Mouse (Mus musculus) lung, adult 2 months (tissue): ENCODE measurements around the gene Wfdc1.

Source experiments
- CTCF ChIP-seq: fragments of 200-500 bp; IDR thresholded peaks from 2 replicates; pipeline ENCODE4 v1.5.1; 2011; ENCODE audit warnings: mild to moderate bottlenecking, low read length, control low read depth; ENCODE audit not compliant: insufficient read depth
- POLR2A ChIP-seq: fragments of 200-500 bp; IDR thresholded peaks from 2 replicates; pipeline ENCODE4 v1.6.1; 2011; ENCODE audit warnings: low read depth, mild to moderate bottlenecking, control low read depth, low read length, borderline replicate concordance; ENCODE audit errors: extremely low read depth

DNA sequence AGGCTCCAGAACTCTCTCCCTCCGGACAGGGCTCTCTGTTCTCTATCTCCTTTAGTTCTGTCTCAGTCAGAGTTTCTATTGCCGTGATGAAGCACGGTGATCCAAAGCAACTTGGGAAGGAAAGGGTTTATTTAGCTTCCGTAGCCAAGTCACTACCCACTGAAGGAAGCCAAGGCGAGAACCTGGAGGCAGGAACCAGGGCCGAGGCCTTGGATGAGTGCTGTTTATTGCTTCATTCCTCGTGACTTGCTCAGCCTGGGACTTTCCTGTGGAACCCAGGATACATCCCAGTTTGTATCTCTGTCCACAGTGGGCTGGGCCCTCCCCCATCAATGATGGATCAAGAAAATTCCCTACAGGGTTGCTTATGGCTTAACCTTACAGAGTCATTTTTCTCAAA lies 29.4 kb upstream of the Wfdc1 start:
- no peak for TF ChIP-seq CTCF
- no peak for TF ChIP-seq POLR2A
